Mouse (Mus musculus): ENCODE measurements at regions not wholly inside any gene's neighbourhood (a gene's known extent, or its start where the extent isn't known, plus 50 kb on each side); places are given as distances from the start of the nearest gene placed in this dataset.

DNA sequence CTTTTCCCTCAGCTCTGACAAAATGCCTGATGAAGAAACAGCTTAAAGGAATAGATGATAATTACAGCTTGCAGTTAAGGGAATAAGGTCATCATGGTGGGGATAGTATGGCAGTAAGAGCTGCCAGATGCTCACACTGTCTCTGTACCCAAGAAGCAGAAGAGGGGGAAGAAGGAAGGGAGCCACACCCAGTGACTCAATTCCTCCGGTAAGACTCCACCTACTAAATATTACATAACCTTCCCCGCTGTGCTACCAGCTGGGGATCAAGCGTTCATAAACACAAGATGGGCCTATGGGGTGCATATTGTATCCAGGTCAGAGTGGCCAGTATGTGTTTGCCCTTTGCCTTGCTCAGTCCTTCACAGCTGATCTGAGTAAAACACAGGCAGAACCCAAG lies 468.9 kb downstream of the Rnf144a start:
- Histone ChIP-seq H3K9ac (ENCODE audit: low read depth, poor library complexity, severe bottlenecking) (no peak overlapping the region), H3K4me3 (ENCODE audit: low read depth, low read length) (no peak overlapping the region), H3K4me1 (ENCODE audit: control insufficient read depth, insufficient read depth, low read length) (no peaks in the 10 kb centered on the region), H3K9me3 (replicated peaks; ENCODE audit: control insufficient read depth, insufficient read depth, low read length, poor library complexity, severe bottlenecking) (no peaks in the 10 kb centered on the region), H3K36me3 (ENCODE audit: control insufficient read depth, insufficient read depth, low read length, poor library complexity, severe bottlenecking) (no peaks in the 10 kb centered on the region), H3K27ac (ENCODE audit: insufficient read depth, low read length) (no peak overlapping the region), H3K27me3 (ENCODE audit: control insufficient read depth, insufficient read depth, low read length, poor library complexity, severe bottlenecking) (no peaks in the 10 kb centered on the region)
- TF ChIP-seq CTCF (IDR thresholded peaks at IDR 0.05; ENCODE audit: low read depth, low read length): no peak
- TF ChIP-seq POLR2A (IDR thresholded peaks at IDR 0.05; ENCODE audit: insufficient read depth, low read length): no peak
- TF ChIP-seq EP300 (IDR thresholded peaks at IDR 0.05; ENCODE audit: insufficient read depth, low read depth, low read length): no peak

DNA sequence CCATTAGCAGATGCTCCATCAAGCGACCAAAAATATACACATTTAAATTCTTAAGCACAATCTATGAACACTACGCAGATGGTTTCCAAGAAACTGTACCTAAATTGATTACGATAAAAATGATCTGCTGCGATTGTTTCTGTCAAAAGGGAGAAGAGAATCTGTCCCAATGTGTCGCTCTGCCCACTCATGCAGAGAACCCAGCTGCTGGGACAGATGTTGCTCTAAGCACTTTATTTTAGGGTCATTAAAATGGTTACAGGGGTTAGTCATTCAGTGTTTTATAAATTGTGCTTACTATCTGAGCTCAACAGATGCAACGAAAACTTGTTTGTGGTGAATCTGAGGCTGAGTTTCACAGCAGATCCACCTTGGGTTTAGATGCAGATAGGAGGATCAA lies 476.2 kb downstream of the Rnf144a start:
- Histone ChIP-seq H3K9ac (ENCODE audit: low read depth, poor library complexity, severe bottlenecking) (no peak overlapping the region), H3K27me3 (ENCODE audit: control insufficient read depth, insufficient read depth, low read length, poor library complexity, severe bottlenecking) (no peaks in the 10 kb centered on the region), H3K9me3 (replicated peaks; ENCODE audit: control insufficient read depth, insufficient read depth, low read length, poor library complexity, severe bottlenecking) (no peaks in the 10 kb centered on the region), H3K4me1 (ENCODE audit: control insufficient read depth, insufficient read depth, low read length) (no peaks in the 10 kb centered on the region), H3K36me3 (ENCODE audit: control insufficient read depth, insufficient read depth, low read length, poor library complexity, severe bottlenecking) (no peaks in the 10 kb centered on the region), H3K4me3 (ENCODE audit: low read depth, low read length) (no peak overlapping the region), H3K27ac (ENCODE audit: insufficient read depth, low read length) (no peak overlapping the region)
- TF ChIP-seq CTCF (IDR thresholded peaks at IDR 0.05; ENCODE audit: low read depth, low read length): no peak
- no peak for TF ChIP-seq EP300 (IDR thresholded peaks at IDR 0.05; ENCODE audit: insufficient read depth, low read depth, low read length)
- TF ChIP-seq POLR2A (IDR thresholded peaks at IDR 0.05; ENCODE audit: insufficient read depth, low read length): no peak

GRCm38 (mm10) chr12:25934946-25935345 lies 480.1 kb downstream of the Rnf144a start:
- TF ChIP-seq EP300 (IDR thresholded peaks at IDR 0.05; ENCODE audit: insufficient read depth, low read depth, low read length) (no peak), POLR2A (IDR thresholded peaks at IDR 0.05; ENCODE audit: insufficient read depth, low read length) (no peak), CTCF (IDR thresholded peaks at IDR 0.05; ENCODE audit: low read depth, low read length) (no peak)
- H3K27ac ChIP-seq (ENCODE audit: insufficient read depth, low read length): no peak overlapping the region
- no peak overlapping the region for H3K9ac ChIP-seq (ENCODE audit: low read depth, poor library complexity, severe bottlenecking)
- H3K27me3 ChIP-seq (ENCODE audit: control insufficient read depth, insufficient read depth, low read length, poor library complexity, severe bottlenecking): no peaks in the 10 kb centered on the region
- no peaks in the 10 kb centered on the region for H3K4me1 ChIP-seq (ENCODE audit: control insufficient read depth, insufficient read depth, low read length)
- no peak overlapping the region for H3K4me3 ChIP-seq (ENCODE audit: low read depth, low read length)
- H3K9me3 ChIP-seq (replicated peaks; ENCODE audit: control insufficient read depth, insufficient read depth, low read length, poor library complexity, severe bottlenecking): no peaks in the 10 kb centered on the region
- no peaks in the 10 kb centered on the region for H3K36me3 ChIP-seq (ENCODE audit: control insufficient read depth, insufficient read depth, low read length, poor library complexity, severe bottlenecking)

GRCm38 (mm10) chr12:25934526-25934925 lies 480.5 kb downstream of the Rnf144a start:
- TF ChIP-seq CTCF (IDR thresholded peaks at IDR 0.05; ENCODE audit: low read depth, low read length) (no peak), POLR2A (IDR thresholded peaks at IDR 0.05; ENCODE audit: insufficient read depth, low read length) (no peak), EP300 (IDR thresholded peaks at IDR 0.05; ENCODE audit: insufficient read depth, low read depth, low read length) (no peak)
- Histone ChIP-seq H3K4me3 (ENCODE audit: low read depth, low read length) (no peak overlapping the region), H3K27me3 (ENCODE audit: control insufficient read depth, insufficient read depth, low read length, poor library complexity, severe bottlenecking) (no peaks in the 10 kb centered on the region), H3K27ac (ENCODE audit: insufficient read depth, low read length) (no peak overlapping the region), H3K36me3 (ENCODE audit: control insufficient read depth, insufficient read depth, low read length, poor library complexity, severe bottlenecking) (no peaks in the 10 kb centered on the region), H3K4me1 (ENCODE audit: control insufficient read depth, insufficient read depth, low read length) (no peaks in the 10 kb centered on the region), H3K9me3 (replicated peaks; ENCODE audit: control insufficient read depth, insufficient read depth, low read length, poor library complexity, severe bottlenecking) (no peaks in the 10 kb centered on the region), H3K9ac (ENCODE audit: low read depth, poor library complexity, severe bottlenecking) (no peak overlapping the region)

DNA sequence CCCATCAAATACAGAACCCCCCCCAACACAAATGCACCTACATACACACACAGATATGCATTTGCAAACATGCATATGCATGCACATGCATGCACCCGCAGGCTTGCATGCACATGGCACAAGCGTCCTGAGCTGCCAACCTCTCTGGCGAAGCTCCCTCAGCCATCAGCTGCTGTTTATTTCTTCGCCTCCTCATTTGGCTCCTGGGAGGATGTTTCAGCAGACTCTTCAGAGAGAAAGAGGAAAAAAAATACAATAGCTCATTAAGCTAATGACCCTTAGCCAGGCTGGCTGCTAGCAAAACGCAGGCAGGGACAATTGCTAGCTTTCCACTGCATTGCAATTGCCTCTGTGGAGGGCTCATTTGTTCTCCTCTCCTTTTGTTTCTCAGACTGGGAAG lies 488.7 kb downstream of the Rnf144a start:
- no peak overlapping the region for H3K4me3 ChIP-seq (ENCODE audit: low read depth, low read length)
- H3K4me1 ChIP-seq (ENCODE audit: control insufficient read depth, insufficient read depth, low read length): no peaks in the 10 kb centered on the region
- no peak overlapping the region for H3K27ac ChIP-seq (ENCODE audit: insufficient read depth, low read length)

GRCm38 (mm10) chr12:25924526-25924925 lies 490.5 kb downstream of the Rnf144a start:
- no peaks in the 10 kb centered on the region for H3K4me1 ChIP-seq (ENCODE audit: control insufficient read depth, insufficient read depth, low read length)
- no peak for TF ChIP-seq EP300 (IDR thresholded peaks at IDR 0.05; ENCODE audit: insufficient read depth, low read depth, low read length)
- TF ChIP-seq POLR2A (IDR thresholded peaks at IDR 0.05; ENCODE audit: insufficient read depth, low read length): no peak
- no peak for TF ChIP-seq CTCF (IDR thresholded peaks at IDR 0.05; ENCODE audit: low read depth, low read length)
- no peak overlapping the region for H3K27ac ChIP-seq (ENCODE audit: insufficient read depth, low read length)
- H3K9me3 ChIP-seq (replicated peaks; ENCODE audit: control insufficient read depth, insufficient read depth, low read length, poor library complexity, severe bottlenecking): no peaks in the 10 kb centered on the region
- H3K9ac ChIP-seq (ENCODE audit: low read depth, poor library complexity, severe bottlenecking): no peak overlapping the region
- H3K36me3 ChIP-seq (ENCODE audit: control insufficient read depth, insufficient read depth, low read length, poor library complexity, severe bottlenecking): no peaks in the 10 kb centered on the region
- H3K27me3 ChIP-seq (ENCODE audit: control insufficient read depth, insufficient read depth, low read length, poor library complexity, severe bottlenecking): no peaks in the 10 kb centered on the region
- no peak overlapping the region for H3K4me3 ChIP-seq (ENCODE audit: low read depth, low read length)

More for the DNA sequence above, 488.7 kb downstream of the Rnf144a start:
- no peaks in the 10 kb centered on the region for H3K9me3 ChIP-seq (replicated peaks; ENCODE audit: control insufficient read depth, insufficient read depth, low read length, poor library complexity, severe bottlenecking)
- TF ChIP-seq EP300 (IDR thresholded peaks at IDR 0.05; ENCODE audit: insufficient read depth, low read depth, low read length): no peak
- TF ChIP-seq CTCF (IDR thresholded peaks at IDR 0.05; ENCODE audit: low read depth, low read length): no peak
- TF ChIP-seq POLR2A (IDR thresholded peaks at IDR 0.05; ENCODE audit: insufficient read depth, low read length): no peak
- no peak overlapping the region for H3K9ac ChIP-seq (ENCODE audit: low read depth, poor library complexity, severe bottlenecking)
- no peaks in the 10 kb centered on the region for H3K27me3 ChIP-seq (ENCODE audit: control insufficient read depth, insufficient read depth, low read length, poor library complexity, severe bottlenecking)
- no peaks in the 10 kb centered on the region for H3K36me3 ChIP-seq (ENCODE audit: control insufficient read depth, insufficient read depth, low read length, poor library complexity, severe bottlenecking)
